ENCODE assay signal across 16 mouse cellular contexts in genomic region chr12:85592943-85593342, GRCm38 (mm10). TPM values are rescaled to one million over a fixed set of nuclear protein-coding genes. Genes with fewer than 3 reads are reported as not detected.
DNase-seq lines count a peak whose midpoint lies in the region; ATAC-seq and TF ChIP-seq lines count a peak whose summit lies in the region.
"Had no signal": no experiment of that assay in that cellular context is flagged by ENCODE, and none has a peak within 500 bp of the region (broad histone marks: within the 10 kb centered on the region; RNA-seq: fewer than 3 reads in every experiment).

No protein-coding gene starts in this region.

- H3K27ac ChIP-seq in lung, embryonic 14.5 days (ENCODE audit: low read depth), result no peak overlapping the region
- H3K27ac ChIP-seq: hindbrain, embryonic 14.5 days; liver, embryonic 14.5 days had no signal

- no peaks in the 10 kb centered on the region for H3K4me1 ChIP-seq in lung, embryonic 14.5 days (ENCODE audit: insufficient read depth)

- WGBS in lung, embryonic 14.5 days, result 44% methylated on average over 9 of the region's 9 CpGs

- H3K79me2 ChIP-seq in C2C12 (ENCODE audit: control insufficient read depth, insufficient read depth), result no peaks in the 10 kb centered on the region

- no peak for ATAC-seq in lung, embryonic 14.5 days (ENCODE audit: insufficient read depth)
- peak; percentile 99 for ATAC-seq in activated CD4-positive, CD25-positive, alpha-beta regulatory T cell, adult 4 months
- ATAC-seq in monocyte, adult 5-6 weeks (replicated peaks; ENCODE audit: insufficient number of reproducible peaks, low FRiP score, low TSS enrichment, poor library complexity, severe bottlenecking), result peak; percentile 57; the same call in 1 of the 2 replicates

- peak; percentile 53 for DNase-seq in lung, embryonic 14.5 days
- DNase-seq in lung, postnatal 14 days, result no peak
- DNase-seq in frontal cortex, adult 2 months (ENCODE audit: extremely low spot score in 1 of 2, low spot score in 1 of 2), result no peak
- no peak for DNase-seq in cerebellum, postnatal 10 days
- DNase-seq in ovary, adult 18-20 months (ENCODE audit: low spot score), result no peak
- DNase-seq: adrenal gland, adult 2 months; cerebellum, adult 11-12 months; heart, adult 18-20 months; kidney, adult 18-20 months; kidney, postnatal 25 days; left cerebral cortex, postnatal 4 days had no signal

- H3K36me3 ChIP-seq in lung, embryonic 14.5 days (ENCODE audit: insufficient read depth), result no peaks in the 10 kb centered on the region
- H3K36me3 ChIP-seq in C2C12 (ENCODE audit: control insufficient read depth, insufficient read depth), result no peaks in the 10 kb centered on the region

- no peak for TF ChIP-seq CTCF in lung, embryonic 14.5 days (IDR thresholded peaks at IDR 0.05; ENCODE audit: low read depth)
- TF ChIP-seq CTCF in C2C12 (IDR thresholded peaks at IDR 0.05; ENCODE audit: control insufficient read depth, insufficient read depth, insufficient read length), result no peak

- no peak overlapping the region for H3K9ac ChIP-seq in lung, embryonic 14.5 days
- H3K9ac ChIP-seq: hindbrain, embryonic 14.5 days; liver, embryonic 14.5 days had no signal

- no peaks in the 10 kb centered on the region for H3K27me3 ChIP-seq in lung, embryonic 14.5 days (ENCODE audit: insufficient read depth, low read length)
- H3K27me3 ChIP-seq in C2C12 (ENCODE audit: control insufficient read depth, insufficient read depth, insufficient read length), result no peaks in the 10 kb centered on the region

- no peak overlapping the region for H3K4me2 ChIP-seq in lung, embryonic 14.5 days
- H3K4me2 ChIP-seq: hindbrain, embryonic 14.5 days had no signal

- no peaks in the 10 kb centered on the region for H3K9me3 ChIP-seq in lung, embryonic 14.5 days (ENCODE audit: low read depth, low read length)

- H3K79me3 ChIP-seq in C2C12 (ENCODE audit: low read depth), result no peaks in the 10 kb centered on the region

- no peak overlapping the region for H3ac ChIP-seq in C2C12 (ENCODE audit: control insufficient read depth, insufficient read length, low read depth)

- no peak overlapping the region for H3K4me3 ChIP-seq in lung, embryonic 14.5 days (ENCODE audit: low read depth, low read length)
- H3K4me3 ChIP-seq in C2C12 (ENCODE audit: insufficient read depth, poor library complexity, severe bottlenecking), result no peak overlapping the region

TF ChIP-seq in C2C12, 6 proteins besides CTCF, POLR2A, EP300 and RAD21:
- TF ChIP-seq MAX (IDR thresholded peaks at IDR 0.05), result peak; percentile 23
- peak; percentile 24 for TF ChIP-seq CEBPB (IDR thresholded peaks at IDR 0.05; ENCODE audit: low read depth)
- TF ChIP-seq MYOG (IDR thresholded peaks at IDR 0.05; ENCODE audit: control insufficient read depth, extremely low read depth, insufficient read length), result no peak
- TF ChIP-seq FOSL1 (IDR thresholded peaks at IDR 0.05; ENCODE audit: insufficient read depth, low read length, poor library complexity, severe bottlenecking), result no peak
- no peak for TF ChIP-seq MYOD1 (IDR thresholded peaks at IDR 0.05; ENCODE audit: control insufficient read depth, insufficient read length, low read depth)
- peak; percentile 91 for TF ChIP-seq USF1 (IDR thresholded peaks at IDR 0.05; ENCODE audit: low read depth)
TF ChIP-seq in C2C12: peak in this region for 3.

RNA-seq across cellular contexts. Expression of gene Jdp2, which starts 5.9 kb away (rescaled TPM):
- 1.3 and 2.2 TPM in 2 replicates for polyA plus RNA-seq in lung, embryonic 14.5 days (2014; fragmentation: Nextera tagmentation; extraction: Ambion mirVana)
- 86.8 TPM for polyA plus RNA-seq in C2C12 (2012; fragmentation: generic; extraction: Trizol)
- polyA plus RNA-seq in activated CD4-positive, CD25-positive, alpha-beta regulatory T cell, adult 4 months (2017; shearing (Covaris generic)), result not detected
- total RNA-seq in monocyte, adult 5-6 weeks (2017), result 28.2 to 43.6 TPM (median 32.9 TPM) in 3 replicates
- polyA plus RNA-seq in frontal cortex, adult 2 months (2012; rRNA removed), result 45.8 and 51.8 TPM in 2 replicates

Comparison
In these comparisons a context has a peak if more than half of its experiments do, and no peak if none do; other contexts are left out.
1. RNA of gene Jdp2, which starts 5.9 kb away (polyA plus RNA-seq): 86.8 TPM in C2C12 (single experiment) and 45.8 to 51.8 TPM in frontal cortex, adult 2 months; 1.3 to 2.2 TPM in lung, embryonic 14.5 days and not detected in activated CD4-positive, CD25-positive, alpha-beta regulatory T cell, adult 4 months; every median in the first group is over 10 times any median in the second.